Mouse (Mus musculus) megakaryocyte, embryonic 14.5 days (primary cell): ENCODE measurements around the gene Ccna2. TPM values are rescaled to one million over a fixed set of nuclear protein-coding genes. Genes with fewer than 3 reads are reported as not detected.

Experiments
- H3K27me3 ChIP-seq: replicated peaks from 2 replicates; pipeline ENCODE3; 2012; ENCODE audit warnings: inconsistent platforms
- H3K36me3 ChIP-seq: replicated peaks from 2 replicates; pipeline ENCODE3; 2012; ENCODE audit warnings: low read length, inconsistent platforms, mixed read lengths
- H3K4me1 ChIP-seq: 2 replicates; pipeline ENCODE4 v1.6.1; 2012; ENCODE audit warnings: inconsistent platforms
- H3K4me3 ChIP-seq: replicated peaks from 2 replicates; pipeline ENCODE3; 2012; ENCODE audit warnings: moderate library complexity, mild to moderate bottlenecking, inconsistent platforms
- H3K9me3 ChIP-seq: 2 replicates; pipeline ENCODE4 v1.6.1; 2012; ENCODE audit warnings: inconsistent platforms
- FLI1 ChIP-seq: IDR thresholded peaks from 2 replicates; pipeline ENCODE4 v1.6.1; 2012; ENCODE audit warnings: low read length, inconsistent platforms, mixed read lengths
- GATA1 ChIP-seq: IDR thresholded peaks from 3 replicates; pipeline ENCODE4 v1.6.1; 2012; ENCODE audit warnings: mixed read lengths, low read length, inconsistent platforms, borderline replicate concordance
- polyA plus RNA-seq: library from polyadenylated mRNA; stranded (reverse); fragments of >175 nt; gene quantifications from 2 replicates; pipeline ENCODE4 v1.2.3, GENCODE M21; 2012; ENCODE audit warnings: low replicate concordance; ENCODE audit not compliant: insufficient read depth

Gene Ccna2
- polyA plus RNA-seq, 1 experiment: 46.4 TPM

GRCm38 (mm10) chr3:36563666-36564065 lies 8.3 kb downstream of the Ccna2 start:
- peaks cover 4% of the 10 kb centered on the region; the same call in 1 of the 2 replicates for H3K4me1 ChIP-seq
- no peaks in the 10 kb centered on the region for H3K9me3 ChIP-seq
- peaks cover 98% of the 10 kb centered on the region for H3K36me3 ChIP-seq
- TF ChIP-seq GATA1: no peak
- no peak for TF ChIP-seq FLI1
- no peak overlapping the region for H3K4me3 ChIP-seq
- no peaks in the 10 kb centered on the region for H3K27me3 ChIP-seq

- TF ChIP-seq FLI1 (no peak), GATA1 (no peak)
- Histone ChIP-seq H3K4me1 (no peaks in the 10 kb centered on the region; the same call in 1 of the 2 replicates), H3K4me3 (no peak overlapping the region), H3K9me3 (no peaks in the 10 kb centered on the region), H3K36me3 (peaks cover 97% of the 10 kb centered on the region), H3K27me3 (no peaks in the 10 kb centered on the region)
Measured at GRCm38 (mm10) chr3:36559606-36560005, 12.3 kb downstream of the Ccna2 start.

- Histone ChIP-seq H3K4me3 (no peak overlapping the region), H3K27me3 (no peaks in the 10 kb centered on the region), H3K4me1 (peaks cover 8% of the 10 kb centered on the region), H3K36me3 (peaks cover 87% of the 10 kb centered on the region), H3K9me3 (no peaks in the 10 kb centered on the region)
- TF ChIP-seq FLI1: no peak
- TF ChIP-seq GATA1: no peak
Measured at GRCm38 (mm10) chr3:36557601-36558000, 14.3 kb downstream of the Ccna2 start.

- Histone ChIP-seq H3K36me3 (peaks cover 38% of the 10 kb centered on the region), H3K9me3 (no peaks in the 10 kb centered on the region), H3K27me3 (no peaks in the 10 kb centered on the region), H3K4me1 (peaks cover 18% of the 10 kb centered on the region), H3K4me3 (peak within 1 kb of the TSS; percentile 100)
- TF ChIP-seq FLI1: no peak
- TF ChIP-seq GATA1: no peak
Measured at GRCm38 (mm10) chr3:36552406-36553047, 19.4 kb downstream of the Ccna2 start, which contains the start of gene Exosc9. Gene Exosc9, plus strand, starts transcription at chr3:36552606.

- Histone ChIP-seq H3K9me3 (no peaks in the 10 kb centered on the region), H3K27me3 (no peaks in the 10 kb centered on the region), H3K4me3 (peak overlapping the region; percentile 100), H3K36me3 (peaks cover 32% of the 10 kb centered on the region), H3K4me1 (peaks cover 18% of the 10 kb centered on the region)
- TF ChIP-seq FLI1: no peak
- TF ChIP-seq GATA1: no peak
Measured at GRCm38 (mm10) chr3:36551851-36552384, 20.0 kb downstream of the Ccna2 start.

GRCm38 (mm10) chr3:36551343-36551742 lies 20.6 kb downstream of the Ccna2 start:
- H3K9me3 ChIP-seq: no peaks in the 10 kb centered on the region
- no peaks in the 10 kb centered on the region for H3K27me3 ChIP-seq
- H3K4me3 ChIP-seq: peak overlapping the region; percentile 100
- peaks cover 18% of the 10 kb centered on the region for H3K4me1 ChIP-seq
- H3K36me3 ChIP-seq: peaks cover 27% of the 10 kb centered on the region
- TF ChIP-seq GATA1 (no peak), FLI1 (no peak)

GRCm38 (mm10) chr3:36544961-36545360 lies 27.0 kb downstream of the Ccna2 start:
- no peaks in the 10 kb centered on the region for H3K9me3 ChIP-seq
- TF ChIP-seq GATA1 (no peak), FLI1 (no peak)

GRCm38 (mm10) chr3:36541399-36541798 lies 30.6 kb downstream of the Ccna2 start:
- peaks cover 17% of the 10 kb centered on the region for H3K27me3 ChIP-seq

More at GRCm38 (mm10) chr3:36544961-36545360, 27.0 kb downstream of the Ccna2 start:
- Histone ChIP-seq H3K27me3 (peaks cover 4% of the 10 kb centered on the region), H3K4me1 (no peaks in the 10 kb centered on the region), H3K36me3 (no peaks in the 10 kb centered on the region), H3K4me3 (no peak overlapping the region)

GRCm38 (mm10) chr3:36540756-36541155 lies 31.2 kb downstream of the Ccna2 start:
- Histone ChIP-seq H3K4me3 (no peak overlapping the region), H3K4me1 (peaks cover 11% of the 10 kb centered on the region), H3K27me3 (peaks cover 17% of the 10 kb centered on the region), H3K9me3 (no peaks in the 10 kb centered on the region), H3K36me3 (no peaks in the 10 kb centered on the region)
- TF ChIP-seq FLI1 (no peak), GATA1 (no peak)

More at GRCm38 (mm10) chr3:36541399-36541798, 30.6 kb downstream of the Ccna2 start:
- H3K9me3 ChIP-seq: no peaks in the 10 kb centered on the region
- H3K4me1 ChIP-seq: peaks cover 11% of the 10 kb centered on the region
- H3K4me3 ChIP-seq: no peak overlapping the region
- TF ChIP-seq FLI1 (no peak), GATA1 (no peak)
- no peaks in the 10 kb centered on the region for H3K36me3 ChIP-seq
